Mouse (Mus musculus) ES-E14 (cell line): ENCODE data around the gene 1190005I06Rik. TPM values are rescaled to one million over a fixed set of nuclear protein-coding genes. Genes with fewer than 3 reads are reported as not detected.

Experiments used
- DNase-seq: peaks from one replicate; pipeline ENCODE4 v3.0.0-alpha.2; 2013; ENCODE audit warnings: low read depth, low spot score
- H3K27ac ChIP-seq: 2 replicates; pipeline ENCODE4 v1.5.1; 2012; ENCODE audit warnings: low read depth, mild to moderate bottlenecking, low read length, moderate library complexity, mixed read lengths; ENCODE audit not compliant: poor library complexity, insufficient read depth, severe bottlenecking
- H3K36me3 ChIP-seq: 2 replicates; pipeline ENCODE4 v1.6.1; 2012; ENCODE audit warnings: mild to moderate bottlenecking, low read length, moderate library complexity, mixed read lengths; ENCODE audit not compliant: control insufficient read depth, poor library complexity, insufficient read depth, severe bottlenecking
- H3K4me1 ChIP-seq, 2 experiments: fragments of 150-350 bp in 1 of 2; sonication (generic) in 1 of 2; 2 replicates each; pipeline ENCODE4 v1.6.1; 2012; ENCODE audit warnings: low read length in 2 of 2, mild to moderate bottlenecking in 1 of 2, mixed read lengths in 1 of 2; ENCODE audit not compliant: control insufficient read depth in 2 of 2, insufficient read depth in 2 of 2, poor library complexity in 1 of 2
- H3K4me3 ChIP-seq, 2 experiments: fragments of 150-350 bp in 1 of 2; sonication (generic) in 1 of 2; 2 replicates each; pipeline ENCODE4 v1.5.1; 2012; ENCODE audit warnings: low read length in 2 of 2, low read depth in 1 of 2, mild to moderate bottlenecking in 1 of 2, mixed read lengths in 1 of 2; ENCODE audit not compliant: insufficient read depth in 1 of 2, poor library complexity in 1 of 2, severe bottlenecking in 1 of 2
- H3K9ac ChIP-seq: 2 replicates; pipeline ENCODE4 v1.6.1; 2012; ENCODE audit warnings: low read depth, mild to moderate bottlenecking, low read length, mixed read lengths; ENCODE audit not compliant: poor library complexity, insufficient read depth, severe bottlenecking
- H3K9me3 ChIP-seq: fragments of 150-350 bp; sonication (generic); 2 replicates; pipeline ENCODE4 v1.6.1; 2012; ENCODE audit warnings: low read depth, mild to moderate bottlenecking, low read length; ENCODE audit not compliant: control insufficient read depth, insufficient read depth
- CHD2 ChIP-seq: IDR thresholded peaks from 2 replicates; pipeline ENCODE4 v1.6.1; 2014; ENCODE audit warnings: mild to moderate bottlenecking, low read depth, low read length, inconsistent platforms
- HCFC1 ChIP-seq: IDR thresholded peaks from 2 replicates; pipeline ENCODE4 v1.6.1; 2012; ENCODE audit warnings: low read length, inconsistent platforms, borderline replicate concordance; ENCODE audit not compliant: insufficient read depth
- MAFK ChIP-seq: IDR thresholded peaks from 2 replicates; pipeline ENCODE4 v1.6.1; 2014; ENCODE audit warnings: mild to moderate bottlenecking, low read depth, low read length, inconsistent platforms; ENCODE audit not compliant: insufficient read depth
- ZC3H11A ChIP-seq: IDR thresholded peaks from 2 replicates; pipeline ENCODE4 v1.6.1; 2012; ENCODE audit warnings: low read depth, mild to moderate bottlenecking, inconsistent platforms, low read length, borderline replicate concordance
- ZNF384 ChIP-seq: IDR thresholded peaks from 2 replicates; pipeline ENCODE4 v1.6.1; 2012; ENCODE audit warnings: low read depth, low read length, inconsistent platforms
- in situ Hi-C, 2 experiments: fragments of 600-800 bp; cut with MboI; formaldehyde crosslinking; loops; one replicate each; pipeline ENCODE4 v1.15.1; 2025; ENCODE audit warnings: low sequenced_read_pairs in 2 of 2, inconsistent platforms in 1 of 2; ENCODE audit not compliant: unreplicated experiment in 2 of 2
- total RNA-seq: library from RNA; depleted of rRNA; stranded (reverse); fragments of 300-350 nt; gene quantifications from 2 replicates; pipeline ENCODE4 v1.2.3, GENCODE M21; 2012

Gene 1190005I06Rik
- total RNA-seq, 1 experiment, result 21.8 TPM

DNA sequence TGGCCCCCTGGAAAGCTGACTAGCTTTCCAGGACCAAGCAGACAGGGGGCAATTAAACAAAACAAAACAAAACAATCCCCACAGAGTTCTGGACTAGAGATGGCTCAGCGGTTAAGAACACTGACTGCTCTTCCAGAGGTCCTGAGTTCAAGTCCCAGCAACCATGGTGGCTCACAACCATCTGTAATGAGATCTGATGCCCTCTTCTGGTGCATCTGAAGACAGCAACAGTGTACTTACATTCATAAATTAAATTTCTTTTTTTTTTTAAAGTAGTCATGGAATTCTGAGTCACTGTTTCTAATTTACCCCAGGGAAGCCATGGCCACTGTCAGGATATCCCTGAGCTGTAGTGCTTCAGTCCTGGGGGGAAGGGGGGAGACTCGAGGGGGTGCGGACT is 32.9 kb downstream of the 1190005I06Rik start:
- Histone ChIP-seq H3K36me3 (peaks cover 4% of the 10 kb centered on the region; the same call in 1 of the 2 replicates), H3K4me1 (peaks cover 5 to 13% of the 10 kb centered on the region in 2 experiments; a peak in 2 of 4 replicates), H3K4me3 (no peak overlapping the region), H3K9me3 (no peaks in the 10 kb centered on the region), H3K27ac (no peak overlapping the region), H3K9ac (no peak overlapping the region)
- in situ Hi-C loops, result no loop called here
- DNase-seq, result no peak
- TF ChIP-seq ZNF384, result no peak

DNA sequence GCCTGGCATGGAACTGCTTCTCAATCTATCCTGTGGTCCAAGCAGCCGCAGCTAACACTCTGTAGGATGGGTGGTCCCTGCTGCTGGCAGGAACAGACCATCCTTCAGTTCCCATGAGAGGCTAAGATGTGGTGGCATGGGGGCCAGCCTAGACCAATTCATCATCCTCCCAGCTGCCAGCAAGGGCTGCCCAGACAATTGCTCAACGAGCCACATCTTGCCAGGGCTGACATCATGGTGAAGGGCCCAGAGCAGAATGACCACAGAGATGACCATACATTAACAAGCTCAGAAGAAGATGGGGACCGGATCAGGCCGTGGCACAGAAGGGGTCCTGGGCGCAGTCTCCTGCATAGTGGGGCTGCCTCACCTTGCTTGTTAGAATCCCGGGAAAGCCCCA is 36.6 kb downstream of the 1190005I06Rik start:
- H3K27ac ChIP-seq, result no peak overlapping the region
- no peak for DNase-seq
- H3K9me3 ChIP-seq, result no peaks in the 10 kb centered on the region
- H3K36me3 ChIP-seq, result peaks cover 2% of the 10 kb centered on the region; the same call in 1 of the 2 replicates
- TF ChIP-seq MAFK, result no peak
- no peak for TF ChIP-seq CHD2
- no peak for TF ChIP-seq ZNF384
- TF ChIP-seq HCFC1, result no peak
- no peak for TF ChIP-seq ZC3H11A
- in situ Hi-C loops, result no loop called here
- H3K9ac ChIP-seq, result no peak overlapping the region
- peaks cover 2 to 6% of the 10 kb centered on the region in 2 experiments; a peak in 1 of 4 replicates for H3K4me1 ChIP-seq
- no peak overlapping the region for H3K4me3 ChIP-seq

DNA sequence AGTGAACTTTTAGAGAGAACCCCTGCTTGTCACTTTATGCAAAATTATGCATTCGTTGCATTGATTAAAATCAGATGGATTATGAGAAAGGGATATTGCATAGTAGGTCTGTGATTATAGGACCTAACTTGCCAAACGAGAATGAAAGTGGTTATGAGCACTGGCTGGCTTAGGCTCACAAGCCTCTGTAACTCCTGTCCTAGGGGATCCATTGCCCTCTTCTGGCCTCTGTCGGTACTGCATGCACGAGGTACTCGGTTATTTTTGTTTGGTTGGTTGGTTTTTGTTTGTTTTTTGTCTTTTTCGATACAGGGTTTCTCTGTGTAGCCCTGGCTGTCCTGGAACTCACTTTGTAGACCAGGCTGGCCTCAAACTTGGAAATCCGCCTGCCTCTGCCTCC is 39.5 kb downstream of the 1190005I06Rik start:
- Histone ChIP-seq H3K9me3 (no peaks in the 10 kb centered on the region), H3K4me1 (peaks cover 2 to 8% of the 10 kb centered on the region in 2 experiments; a peak in 1 of 4 replicates), H3K27ac (no peak overlapping the region), H3K36me3 (no peaks in the 10 kb centered on the region; the same call in 1 of the 2 replicates), H3K9ac (no peak overlapping the region), H3K4me3 (no peak overlapping the region)
- in situ Hi-C loops, result no loop called here
- peak; percentile 73 for DNase-seq
- no peak for TF ChIP-seq ZNF384
- TF ChIP-seq HCFC1, result no peak
- no peak for TF ChIP-seq MAFK
- 0 out of 2 replicates have a peak, but pooled peaks have one; percentile 12 for TF ChIP-seq ZC3H11A

DNA sequence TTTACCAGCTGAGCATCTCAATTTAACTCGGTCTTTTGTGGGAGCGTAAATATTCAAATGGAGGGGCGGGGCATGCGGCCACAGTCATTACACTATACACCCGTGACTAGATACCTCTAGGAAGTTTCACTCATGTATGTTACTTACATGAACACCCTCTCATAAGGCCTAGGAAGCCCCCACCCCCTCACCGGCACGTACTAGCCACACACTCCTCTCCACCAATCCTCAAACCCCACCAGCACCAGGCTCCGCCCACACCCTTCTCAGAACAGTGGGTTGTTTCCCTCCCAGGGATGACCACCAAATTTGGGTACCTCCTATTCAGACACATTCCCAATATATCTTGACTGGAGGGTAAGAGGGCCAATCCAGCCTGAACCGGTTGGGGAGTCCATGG is 40.0 kb downstream of the 1190005I06Rik start:
- Histone ChIP-seq H3K4me1 (peaks cover 2 to 11% of the 10 kb centered on the region in 2 experiments; a peak in 2 of 4 replicates), H3K27ac (no peak overlapping the region), H3K9ac (no peak overlapping the region), H3K9me3 (no peaks in the 10 kb centered on the region), H3K36me3 (no peaks in the 10 kb centered on the region; the same call in 1 of the 2 replicates), H3K4me3 (no peak overlapping the region)
- no peak for TF ChIP-seq CHD2
- no peak for TF ChIP-seq HCFC1
- TF ChIP-seq ZC3H11A, result no peak
- no peak for TF ChIP-seq ZNF384
- TF ChIP-seq MAFK, result no peak
- in situ Hi-C loops, result no loop called here
- no peak for DNase-seq

DNA sequence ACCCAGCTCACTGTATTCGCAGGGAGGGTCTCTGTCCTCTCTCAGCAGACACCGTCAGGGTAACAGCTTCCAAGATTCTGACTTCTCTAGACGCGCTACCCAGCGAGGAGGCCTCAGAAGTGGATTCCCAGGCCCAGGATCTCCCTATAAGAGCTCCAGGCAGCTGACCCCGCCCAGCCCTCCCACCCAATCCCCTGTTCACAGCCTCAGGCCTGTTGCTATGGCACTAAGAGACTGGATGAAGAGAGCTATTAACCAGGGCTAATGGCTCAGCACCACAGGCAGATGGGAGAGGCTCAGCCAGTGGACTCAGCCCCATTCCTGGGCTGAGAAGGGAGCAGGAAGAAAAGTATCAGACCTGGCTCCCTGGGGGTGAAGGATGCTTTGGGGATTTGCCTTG is 44.8 kb downstream of the 1190005I06Rik start:
- Histone ChIP-seq H3K4me3 (no peak overlapping the region), H3K9ac (no peak overlapping the region)
- in situ Hi-C loops, result no loop called here

More for the DNA sequence above, 44.8 kb downstream of the 1190005I06Rik start:
- no peaks in the 10 kb centered on the region for H3K36me3 ChIP-seq
- H3K27ac ChIP-seq, result peak overlapping the region; percentile 18; the same call in 1 of the 2 replicates
- TF ChIP-seq HCFC1, result no peak
- TF ChIP-seq CHD2, result no peak
- no peak for TF ChIP-seq ZNF384
- TF ChIP-seq ZC3H11A, result no peak
- DNase-seq, result peak; percentile 73
- H3K9me3 ChIP-seq, result no peaks in the 10 kb centered on the region
- peaks cover under 1 to 18% of the 10 kb centered on the region in 2 experiments; a peak in 2 of 4 replicates for H3K4me1 ChIP-seq
